Mouse (Mus musculus) c-Kit-positive CD71-negative TER-119-negative erythroid progenitor cells, embryonic 14.5 days (primary cell): ENCODE results near the gene Wnk2.

Experiments used
- DNase-seq: peaks from one replicate; pipeline ENCODE4 v3.0.0-alpha.2; 2013; ENCODE audit warnings: low read depth

Wnk2 gene

DNA sequence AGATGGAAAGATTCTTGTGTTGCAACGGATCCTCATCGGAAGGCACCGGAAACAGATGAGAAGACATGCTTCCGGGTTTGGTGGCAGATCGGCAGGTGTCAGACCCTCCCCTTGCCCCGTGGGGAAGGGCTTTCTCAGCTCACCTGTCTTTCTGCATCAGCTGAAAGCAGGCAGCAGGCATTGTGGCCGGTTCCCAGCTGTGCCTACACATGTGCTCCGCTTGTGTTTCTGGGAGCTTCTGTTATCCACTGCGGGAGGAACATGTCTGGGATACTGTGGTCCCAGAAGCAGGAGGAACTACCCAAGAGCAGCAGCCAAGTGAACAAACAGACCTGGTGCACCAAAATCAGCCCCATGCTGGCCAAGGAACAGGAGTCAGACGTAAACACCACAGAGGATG lies 27.7 kb upstream of the Wnk2 start:
- no peak for DNase-seq

DNA sequence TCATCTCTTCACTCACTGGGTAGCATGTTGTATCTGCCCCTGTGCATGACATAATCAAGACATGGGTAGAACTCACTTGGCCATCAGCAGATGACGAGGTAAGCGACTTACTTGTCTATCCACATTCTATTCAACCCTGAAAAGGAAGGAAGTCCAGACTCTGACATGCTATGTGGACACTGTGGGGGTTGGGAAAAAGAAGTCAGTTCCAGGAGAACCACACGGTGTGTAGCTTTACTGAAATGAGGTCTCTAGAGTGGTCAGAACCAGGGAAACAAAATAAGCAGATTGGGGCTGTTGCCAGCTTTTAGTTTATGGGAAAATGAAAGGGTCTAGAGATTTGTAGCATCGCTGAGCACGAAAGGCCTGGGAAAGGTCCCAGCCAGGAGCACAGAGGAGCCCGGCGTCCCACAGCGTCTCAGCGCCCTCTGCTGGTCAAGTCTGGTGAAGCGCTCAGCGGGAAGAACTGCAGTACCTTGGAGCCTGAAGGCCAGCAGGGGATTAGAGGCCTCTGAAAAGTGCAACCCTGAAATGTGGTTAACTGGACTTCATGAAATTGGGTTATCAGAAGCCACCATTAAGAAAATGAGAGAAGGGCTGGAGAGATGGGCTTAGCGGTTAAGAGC lies 25.3 kb upstream of the Wnk2 start:
- peak; percentile 80 for DNase-seq

DNA sequence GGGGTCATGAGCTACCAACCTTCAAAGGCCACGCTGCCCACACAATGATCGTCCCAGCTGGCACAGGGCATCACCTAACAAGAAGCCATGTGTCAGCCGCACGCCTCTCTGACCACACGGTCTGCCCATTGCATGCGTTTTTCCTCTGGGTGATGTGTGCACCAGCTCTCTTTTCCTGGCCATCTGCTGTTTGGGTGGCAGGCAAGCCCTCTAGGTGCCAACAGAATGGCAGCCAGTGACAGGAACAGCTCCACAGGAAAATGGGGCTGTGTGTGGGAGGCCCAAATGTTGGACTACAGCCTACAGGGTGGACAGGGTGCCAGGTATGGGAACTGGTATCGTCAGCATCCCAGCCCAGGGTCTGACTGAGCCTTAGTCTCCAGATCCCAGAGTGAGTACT lies 24.5 kb upstream of the Wnk2 start:
- no peak for DNase-seq

DNA sequence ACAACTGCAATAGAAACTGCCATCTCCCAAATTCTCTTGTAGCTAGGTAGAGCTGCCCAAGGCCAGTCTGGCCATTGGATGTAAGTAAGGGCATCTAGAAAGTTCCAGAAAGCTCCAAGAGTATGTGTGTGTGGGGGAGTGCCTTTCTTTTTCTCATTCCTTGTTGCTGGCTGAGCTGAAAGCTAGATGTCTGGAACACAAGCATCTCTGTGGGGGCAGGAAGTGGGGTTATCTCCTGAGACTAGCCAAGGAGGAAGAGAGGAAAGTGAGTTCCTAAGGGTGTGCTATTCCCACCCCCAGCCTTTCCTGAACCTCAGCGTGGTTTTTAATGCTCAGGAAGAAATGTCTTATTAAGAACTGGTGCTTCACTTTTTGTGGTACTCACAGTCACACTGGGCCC lies 23.9 kb upstream of the Wnk2 start:
- DNase-seq = no peak

DNA sequence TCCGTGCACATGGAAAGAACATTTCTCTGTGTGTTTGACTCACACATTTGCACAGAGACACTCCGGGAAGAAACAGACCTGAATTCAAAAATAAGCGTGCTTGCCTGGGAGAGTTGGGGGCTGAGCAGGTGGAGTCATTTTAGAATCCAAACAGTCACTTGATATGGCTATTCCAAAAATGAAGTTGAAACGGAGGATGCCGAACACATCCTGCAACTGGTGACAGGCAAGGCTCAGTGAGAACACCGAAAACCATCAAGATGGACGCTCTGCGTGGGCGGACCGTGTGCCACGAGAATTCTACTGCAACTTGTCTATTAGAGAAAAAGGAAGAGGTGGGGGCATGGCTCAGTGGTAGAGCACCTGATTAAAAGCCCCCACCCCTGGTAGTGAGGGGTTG lies 22.8 kb upstream of the Wnk2 start:
- DNase-seq = no peak

DNA sequence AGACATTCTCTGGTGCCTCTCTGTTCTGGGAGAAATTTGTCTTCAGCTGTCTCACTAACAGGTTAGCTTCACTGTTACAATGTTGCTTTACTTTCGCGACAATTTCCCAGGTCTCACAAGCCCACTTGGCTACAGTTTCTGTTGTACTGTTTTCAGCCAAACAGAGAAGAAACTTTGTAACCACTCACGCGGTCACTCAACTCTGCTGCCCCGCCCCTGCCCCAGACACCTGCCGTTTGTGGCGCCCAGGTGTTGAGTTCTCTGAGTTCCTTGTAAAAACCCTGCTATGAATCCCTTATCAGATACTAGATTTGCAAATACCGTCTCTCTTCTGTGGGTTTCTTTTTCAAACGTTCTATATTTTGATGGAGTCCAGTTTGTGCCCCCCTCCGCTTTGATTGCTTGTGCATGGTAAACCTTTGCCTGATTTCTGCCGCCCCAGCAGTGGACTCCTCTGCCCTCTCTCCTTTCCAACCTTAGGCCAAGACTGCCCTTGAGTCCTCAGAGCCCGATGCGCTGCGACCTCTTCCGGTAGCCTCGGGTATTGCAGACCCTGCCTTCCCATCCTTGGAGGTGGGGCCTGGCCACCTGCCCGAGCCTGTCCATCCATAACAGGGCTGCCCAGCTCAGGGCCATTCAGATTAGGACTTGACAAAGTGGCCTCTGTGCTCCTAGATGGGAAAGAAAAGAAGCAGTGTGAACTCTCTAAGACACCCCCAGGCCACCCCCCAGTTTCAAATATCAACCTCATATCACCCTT lies 21.8 kb upstream of the Wnk2 start:
- no peak for DNase-seq

DNA sequence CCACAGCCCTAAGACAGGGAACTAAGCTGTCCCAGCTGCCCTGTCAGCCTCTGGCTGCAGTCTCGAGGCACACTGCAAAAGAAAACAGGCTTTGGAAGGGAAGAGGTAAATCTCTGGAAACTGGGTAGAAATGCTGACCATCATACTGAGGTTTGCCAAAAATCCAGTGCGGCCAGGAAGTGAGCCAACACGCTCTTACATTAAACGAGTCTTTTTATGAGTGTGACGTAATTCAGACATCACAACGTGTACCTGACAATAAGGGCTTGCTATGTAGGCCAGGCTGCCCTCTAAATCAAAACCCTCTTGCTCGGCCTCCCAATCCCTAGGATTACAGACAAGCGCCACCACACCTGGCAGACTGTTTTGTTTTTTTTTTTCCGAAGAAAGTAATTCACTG lies 19.3 kb upstream of the Wnk2 start:
- no peak for DNase-seq

DNA sequence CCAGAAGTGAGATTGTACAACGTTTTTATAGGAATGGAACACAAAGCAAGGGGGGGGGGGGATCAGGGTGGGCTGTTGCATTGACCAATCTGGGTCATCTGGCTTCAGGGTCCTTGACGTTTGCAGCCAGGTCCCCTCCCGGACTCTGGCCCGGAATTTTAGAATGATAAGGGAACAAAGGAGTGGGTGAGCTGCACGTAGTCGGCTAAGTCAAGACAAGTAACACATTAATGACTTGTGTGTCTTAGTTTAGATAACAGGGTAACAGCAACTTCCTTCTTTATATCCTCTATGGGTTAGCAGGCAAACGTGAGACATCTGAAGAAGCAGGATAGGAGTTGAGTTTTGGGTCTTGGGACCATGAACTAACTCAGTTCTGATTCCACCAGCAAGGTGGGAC lies 15.8 kb upstream of the Wnk2 start:
- DNase-seq = no peak

DNA sequence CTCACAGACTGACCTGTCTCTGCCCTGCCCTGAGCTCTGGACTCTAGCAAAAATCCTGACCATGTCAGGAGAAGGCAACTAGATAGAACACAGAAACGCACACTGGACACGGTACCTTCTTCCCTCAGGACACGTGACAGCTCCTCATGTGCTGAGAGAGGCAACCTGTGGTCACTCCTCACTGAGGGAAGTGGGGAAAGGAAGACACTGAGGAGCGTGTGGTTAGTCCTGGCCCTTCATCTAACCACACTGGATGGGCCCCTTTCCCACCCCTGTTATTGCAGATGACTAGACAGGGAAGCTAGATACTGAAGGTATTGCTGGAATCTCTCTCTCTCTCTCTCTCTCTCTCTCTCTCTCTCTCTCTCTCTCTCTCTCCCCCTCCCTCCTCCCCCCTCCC lies 14.9 kb upstream of the Wnk2 start:
- DNase-seq = no peak

DNA sequence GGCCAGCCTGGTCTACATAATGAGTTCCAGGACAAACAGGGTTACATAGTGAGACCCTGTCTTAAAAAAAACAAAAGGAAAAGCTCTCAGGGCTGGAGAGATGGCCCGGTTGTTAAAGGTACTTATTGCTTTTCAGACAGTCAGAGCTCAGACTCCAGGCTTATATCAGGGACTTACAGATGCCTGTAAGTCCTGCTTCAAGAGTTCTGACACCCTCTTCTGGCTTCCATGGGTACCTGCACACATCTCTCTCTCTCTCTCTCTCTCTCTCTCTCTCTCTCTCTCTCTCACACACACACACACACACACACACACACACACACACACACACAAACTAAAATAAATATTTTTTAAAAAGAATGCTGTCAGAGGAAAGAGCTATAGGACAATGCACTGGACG lies 13.4 kb upstream of the Wnk2 start:
- DNase-seq = no peak

DNA sequence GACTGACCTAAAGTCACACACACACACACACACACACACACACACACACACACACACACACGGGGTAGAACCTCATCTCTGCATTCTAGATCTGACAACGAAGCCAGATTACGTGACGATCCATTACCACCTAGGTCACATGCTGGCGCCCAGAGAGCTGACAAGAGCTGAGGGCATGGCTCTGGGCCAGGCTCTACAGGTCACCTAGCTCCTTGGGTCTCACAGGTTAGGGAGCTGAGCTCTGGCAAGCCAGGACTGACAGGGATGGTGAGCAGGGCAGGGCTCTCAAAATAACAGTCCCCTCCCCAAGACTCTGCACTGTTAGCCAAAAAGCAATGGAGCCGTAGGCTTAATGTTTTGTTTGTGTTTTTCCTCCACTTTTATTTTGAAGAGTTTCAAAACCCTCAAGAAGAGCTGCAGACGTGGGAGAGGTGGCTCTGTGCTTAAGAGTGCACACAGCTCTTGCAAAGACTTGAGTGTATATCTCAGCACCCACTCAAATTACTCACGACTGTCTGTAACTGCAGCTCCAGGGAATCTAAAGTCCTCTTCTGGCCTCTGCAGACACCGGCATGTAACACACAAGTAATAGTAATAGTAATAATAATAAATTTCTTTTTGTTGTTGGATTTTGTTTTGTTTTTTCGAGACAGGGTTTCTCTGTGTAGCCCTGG lies 10.4 kb upstream of the Wnk2 start:
- DNase-seq = no peak

DNA sequence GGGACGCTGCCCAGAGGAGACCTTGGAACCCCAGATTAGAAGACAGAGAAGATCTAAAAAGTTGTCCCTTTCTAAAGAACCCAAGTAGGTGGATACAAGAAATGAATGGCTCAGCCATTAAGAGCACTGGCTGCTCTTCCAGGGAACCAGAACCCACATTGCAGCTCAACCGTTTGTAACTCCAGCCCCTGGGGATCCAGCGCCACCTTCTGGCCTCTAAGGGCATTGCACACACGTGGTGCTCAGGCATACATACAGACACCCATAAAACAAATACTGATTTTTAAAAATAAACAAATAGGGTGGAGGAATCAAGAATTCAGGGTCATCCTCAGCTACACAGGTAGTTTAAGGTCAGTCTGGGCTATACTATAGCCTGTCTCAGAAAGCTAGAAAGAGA lies 8.8 kb upstream of the Wnk2 start:
- DNase-seq = no peak

DNA sequence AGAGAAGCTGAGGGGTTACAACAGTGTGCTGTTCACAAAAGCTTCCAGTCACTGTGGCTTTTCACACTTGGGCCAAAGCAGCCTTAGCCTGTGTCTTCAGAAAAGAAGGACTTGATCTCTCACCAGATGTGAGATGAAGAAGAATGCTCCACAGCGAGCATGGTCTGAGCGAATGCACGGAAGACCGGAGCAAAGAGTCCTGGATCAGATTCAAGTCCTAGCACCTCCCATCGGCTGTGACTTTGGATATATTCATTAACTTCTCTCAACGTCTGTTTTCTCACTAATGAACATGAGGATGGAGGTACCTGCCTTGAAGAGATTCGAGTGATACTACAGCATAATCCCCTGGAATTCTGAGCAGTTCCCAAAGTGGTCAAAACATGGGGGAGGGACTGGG lies 6.8 kb upstream of the Wnk2 start:
- DNase-seq = no peak

DNA sequence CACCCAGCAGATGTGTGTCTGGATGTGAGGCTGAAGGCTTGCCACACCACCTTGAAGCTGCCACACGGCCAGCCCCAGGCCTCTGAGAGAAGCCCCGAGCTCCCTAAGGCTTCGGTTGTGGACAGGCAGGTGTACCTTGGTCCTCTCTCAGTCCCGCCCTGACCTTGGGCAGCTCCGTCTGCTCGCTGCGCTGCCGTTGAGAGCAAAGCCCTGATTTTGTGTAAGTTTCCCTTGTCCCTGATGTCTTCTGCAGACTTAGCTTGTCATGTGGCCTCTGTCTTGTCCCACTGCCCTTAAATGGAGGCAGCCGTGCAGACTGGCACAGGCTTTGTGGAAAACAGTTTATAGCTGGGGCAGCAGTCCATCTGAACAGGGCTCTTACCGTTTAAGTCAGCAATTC lies 6.2 kb upstream of the Wnk2 start:
- no peak for DNase-seq

DNA sequence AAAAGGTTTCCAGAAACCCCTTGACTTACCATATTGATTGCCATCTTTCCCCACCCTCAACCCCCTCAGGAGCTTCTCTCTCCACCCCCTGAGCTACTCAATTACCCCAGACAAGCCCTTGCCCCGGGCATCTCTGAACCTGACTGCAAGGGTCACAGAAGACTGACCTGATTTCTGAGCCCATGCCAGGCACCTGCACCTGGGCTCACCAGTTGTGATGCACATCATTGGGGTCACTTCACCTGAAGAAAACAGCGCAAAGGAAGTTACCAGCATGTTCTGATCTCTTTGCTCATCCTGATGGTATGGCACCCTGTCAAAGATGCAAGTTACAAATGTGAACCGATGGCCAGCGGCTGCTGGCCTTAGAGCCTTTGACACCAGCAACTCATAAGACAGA lies 873 bp upstream of the Wnk2 start:
- no peak for DNase-seq

DNA sequence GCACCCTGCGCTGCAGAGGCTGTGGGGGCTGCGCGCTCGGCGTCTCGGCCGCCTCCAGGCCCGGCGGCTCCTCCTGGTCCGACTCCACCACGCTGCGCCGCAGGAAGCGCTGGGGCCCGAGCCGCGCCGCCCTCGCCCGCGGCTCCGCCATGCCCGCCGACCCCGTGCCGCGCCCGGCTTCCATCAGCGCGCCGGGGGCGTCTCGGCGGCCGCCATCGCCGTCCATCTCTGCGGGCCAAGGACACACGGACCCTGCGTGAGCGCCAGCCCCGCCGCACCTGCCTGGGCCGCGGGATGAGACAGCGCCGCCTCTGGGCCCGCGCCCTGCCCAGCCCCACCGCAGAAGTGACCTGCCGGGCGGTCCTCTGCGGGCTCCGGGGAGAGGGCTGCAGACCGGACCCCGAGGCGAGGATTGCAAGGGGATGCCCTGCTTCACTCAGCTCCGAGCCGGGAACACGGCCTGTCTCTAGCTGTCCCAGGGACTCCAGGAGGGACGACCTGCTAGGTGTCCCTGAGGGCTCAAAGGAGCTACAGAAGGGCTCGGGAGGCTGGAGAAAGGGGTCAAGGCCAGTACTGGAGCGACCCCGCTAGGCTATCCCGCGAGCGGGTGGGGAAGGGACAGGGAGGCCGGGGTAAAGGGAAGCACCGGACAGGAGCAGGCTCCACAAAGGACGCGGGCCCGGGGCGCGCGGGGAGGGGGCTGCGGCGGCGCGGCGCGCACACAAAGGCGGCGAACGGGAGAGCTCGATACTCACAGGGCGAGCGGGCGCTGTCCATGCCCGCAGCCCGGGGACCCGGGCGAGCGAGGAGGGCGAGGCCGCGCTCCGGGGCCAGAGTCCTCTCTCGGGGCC lies 582 bp downstream of the Wnk2 start:
- DNase-seq = no peak

DNA sequence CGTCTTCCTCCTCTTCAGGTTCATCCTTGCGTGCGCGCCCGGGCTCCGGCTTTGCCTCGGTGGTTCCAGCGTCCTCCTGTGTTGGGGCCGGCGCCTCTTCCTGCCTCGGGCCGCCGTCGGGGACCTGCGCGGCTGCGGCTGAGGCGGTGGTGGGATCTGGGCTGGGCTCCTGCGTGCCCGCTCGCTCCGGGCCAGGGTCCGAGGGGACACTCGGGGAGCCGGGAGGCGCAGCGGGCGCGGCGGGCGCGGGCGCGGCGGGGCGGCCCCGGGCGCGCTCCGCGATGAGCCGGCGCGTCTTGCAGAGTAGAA lies 1.2 kb downstream of the Wnk2 start:
- DNase-seq = no peak

DNA sequence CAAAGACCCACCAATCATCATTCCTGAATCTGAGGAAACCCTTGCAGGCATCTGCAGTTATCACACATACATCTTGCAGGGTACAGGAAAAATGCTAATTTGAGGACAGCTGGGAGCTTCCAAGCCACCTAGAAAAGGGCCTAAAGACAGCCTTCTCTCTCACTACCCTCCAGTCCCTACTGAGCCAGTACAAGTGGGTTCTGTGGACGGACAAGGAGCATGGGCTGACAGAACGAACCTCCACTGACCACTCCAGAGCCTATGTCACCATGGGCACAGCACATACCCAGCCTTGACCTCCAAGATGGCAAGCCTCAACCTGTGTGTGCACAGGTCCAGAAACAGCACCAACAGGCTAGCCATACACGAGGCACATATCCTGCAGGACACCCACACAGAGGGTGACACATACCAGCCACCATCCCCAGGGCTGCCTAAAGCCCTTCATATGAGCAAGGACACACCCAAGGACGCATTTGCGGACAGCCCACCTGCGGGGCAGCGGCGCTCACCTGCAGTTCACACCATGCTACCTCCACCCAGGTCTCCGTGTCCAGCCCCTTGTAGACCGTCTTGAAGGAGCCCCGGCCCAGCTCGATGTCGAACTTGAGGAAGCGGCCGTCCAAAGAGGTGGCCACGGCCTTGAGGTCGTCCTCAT lies 1.6 kb downstream of the Wnk2 start:
- DNase-seq = no peak

DNA sequence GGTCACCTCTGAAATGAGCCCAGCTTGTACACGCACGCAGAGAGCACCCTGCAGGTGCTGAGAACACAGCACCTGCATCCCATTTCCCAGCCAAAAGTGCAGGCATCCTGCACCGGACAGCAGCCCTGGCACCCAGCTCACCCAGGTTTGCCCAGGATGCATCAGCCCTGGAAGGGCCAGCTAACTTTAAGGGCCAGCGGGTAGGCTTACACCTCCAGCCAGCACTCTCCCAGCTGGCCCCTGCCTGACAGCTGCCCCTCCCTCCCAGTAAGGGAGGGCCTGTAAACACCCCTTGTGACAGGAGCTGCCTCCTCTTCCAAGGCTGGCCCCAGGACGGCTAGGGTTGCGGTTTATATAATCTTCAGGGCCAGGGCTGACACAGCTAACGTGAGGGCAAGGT lies 2.4 kb downstream of the Wnk2 start:
- no peak for DNase-seq

DNA sequence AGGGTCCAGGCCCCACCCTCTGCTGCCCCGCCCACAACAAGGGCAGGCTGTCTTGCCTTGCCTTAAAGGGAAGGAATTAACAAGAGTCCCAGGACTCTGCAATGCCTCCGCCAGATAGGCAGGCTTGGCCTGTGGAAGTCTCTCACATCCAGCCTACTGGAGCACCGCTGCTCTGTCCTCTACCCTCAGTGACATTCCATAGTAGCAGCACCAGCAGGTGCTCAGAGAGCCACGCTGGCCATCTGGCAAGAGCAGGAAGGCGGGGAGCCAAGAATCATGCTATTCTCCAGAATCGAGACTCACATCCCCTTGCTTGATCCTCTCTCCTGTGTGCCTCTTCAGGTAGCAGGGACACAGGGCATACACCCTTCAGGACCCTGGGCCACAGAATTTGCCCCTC lies 3.4 kb downstream of the Wnk2 start:
- DNase-seq = no peak

DNA sequence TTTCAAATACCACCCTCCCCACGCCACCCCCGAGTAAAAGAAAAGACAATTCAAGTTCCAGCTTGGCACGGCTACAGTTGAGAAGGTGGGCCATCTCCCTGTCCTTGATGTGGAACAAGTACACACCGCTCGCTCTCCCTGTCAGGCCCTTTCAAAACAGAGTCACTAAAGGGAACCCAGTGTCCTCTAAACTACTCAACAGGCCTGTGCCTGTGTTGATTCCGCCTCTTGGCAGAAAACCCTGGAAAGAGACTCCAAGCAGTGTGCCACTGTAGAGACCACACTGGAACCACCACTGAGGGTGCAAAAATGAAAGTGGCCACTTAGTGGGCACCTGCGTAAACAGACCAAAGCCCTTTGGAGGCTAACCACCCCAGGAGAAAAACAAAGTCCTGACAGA lies 4.5 kb downstream of the Wnk2 start:
- no peak for DNase-seq

DNA sequence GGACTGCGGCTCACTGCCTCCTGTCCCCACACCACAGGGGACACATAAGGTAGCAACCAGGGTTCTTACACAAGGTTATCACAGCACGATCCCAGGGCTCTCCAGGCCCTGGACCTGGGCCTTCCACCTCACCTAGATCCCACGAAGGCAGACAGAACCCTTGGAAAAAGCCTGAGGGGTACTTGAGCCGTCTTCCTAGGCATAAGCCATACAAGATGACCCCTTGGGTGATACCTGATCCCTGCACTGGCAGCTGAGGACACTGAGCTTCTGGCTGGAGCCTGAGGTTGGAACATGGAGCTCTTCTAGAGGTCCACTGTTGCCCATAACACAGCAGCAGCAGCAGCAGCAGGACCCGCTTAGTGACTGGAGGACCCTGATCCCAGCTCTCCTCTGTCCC lies 5.4 kb downstream of the Wnk2 start:
- DNase-seq = no peak
